Mouse (Mus musculus) lung, postnatal 36 days (tissue): ENCODE data around the gene Hsd17b11.
"Not testable (repeated sequence)": the region's sequence is repeated elsewhere in the genome, so short reads cannot be mapped to it uniquely, and the experiment has no call there.

Source experiments
- DNase-seq: peaks from one replicate; pipeline ENCODE4 v3.0.0; 2022; ENCODE audit warnings: mixed read lengths

Hsd17b11 gene

DNA sequence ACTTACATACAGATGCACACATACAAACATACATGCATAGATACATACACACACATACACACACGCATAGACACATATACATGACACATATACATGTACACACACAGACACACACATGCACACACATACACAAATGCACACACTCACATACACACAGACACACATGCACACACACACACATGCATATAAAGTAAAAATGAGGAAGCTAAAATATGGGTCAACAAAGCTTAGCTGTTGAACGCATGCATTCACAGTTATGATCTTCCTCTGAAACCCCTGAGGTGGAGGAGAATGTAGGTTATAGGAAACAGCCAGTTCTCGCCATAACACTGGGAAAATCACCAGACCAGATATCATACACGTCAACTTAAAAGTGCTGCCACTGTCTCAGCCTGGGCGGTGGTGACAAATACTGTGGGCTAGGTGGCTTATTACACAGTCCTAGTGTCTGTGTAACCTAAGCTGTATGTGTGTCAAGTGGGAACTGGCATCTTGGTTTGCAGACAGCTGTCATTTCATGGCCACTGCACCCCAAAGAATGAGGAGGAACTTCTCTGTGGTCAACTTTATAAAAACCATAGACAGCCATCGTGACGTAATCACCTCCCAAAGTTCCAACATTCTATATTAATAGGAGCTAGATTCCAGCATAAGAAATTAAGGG is 43.7 kb downstream of the Hsd17b11 start:
- DNase-seq = no peak

DNA sequence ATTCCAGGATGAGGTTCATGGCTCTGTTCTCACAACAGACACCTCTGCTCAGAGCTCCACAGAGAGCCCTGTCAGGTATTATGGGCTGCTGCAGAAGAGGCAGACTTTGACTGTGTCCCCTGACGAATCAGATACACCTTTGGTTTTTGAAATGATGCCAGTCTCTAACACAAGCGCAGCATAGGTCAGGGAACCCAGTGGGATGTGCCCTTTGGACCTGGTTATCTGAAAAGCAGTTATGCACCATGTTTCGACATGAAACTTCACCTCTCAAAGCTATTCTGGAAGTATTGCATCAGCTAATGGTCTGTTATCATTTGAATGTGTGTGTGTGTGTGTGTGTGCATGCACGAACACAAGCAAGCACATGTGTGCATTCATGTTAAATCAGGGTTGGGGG is 44.4 kb downstream of the Hsd17b11 start, which contains the start of gene Hsd17b13:
Gene Hsd17b13, minus strand, starts transcription at position 114 of the 400 bp plus-strand sequence.
- DNase-seq = no peak

DNA sequence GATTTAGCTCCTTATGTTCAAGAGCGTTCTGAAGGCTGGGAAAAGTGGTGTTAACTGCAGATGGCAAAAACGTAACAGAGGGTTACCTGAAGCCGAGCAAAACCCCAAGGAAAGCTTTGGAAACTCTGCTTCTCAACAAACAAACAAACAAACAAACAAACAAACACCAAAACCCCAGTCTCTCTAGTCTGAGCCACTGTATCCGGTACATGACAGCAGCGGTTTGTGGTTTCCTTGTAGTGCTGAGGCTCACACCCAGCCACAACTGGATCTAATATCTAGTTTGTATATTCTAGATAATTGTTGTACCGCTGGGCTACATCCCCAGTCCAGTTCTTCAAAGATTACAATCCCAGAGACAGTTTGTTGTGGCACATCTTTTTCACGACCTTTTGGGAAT is 46.0 kb downstream of the Hsd17b11 start:
- DNase-seq = no peak

DNA sequence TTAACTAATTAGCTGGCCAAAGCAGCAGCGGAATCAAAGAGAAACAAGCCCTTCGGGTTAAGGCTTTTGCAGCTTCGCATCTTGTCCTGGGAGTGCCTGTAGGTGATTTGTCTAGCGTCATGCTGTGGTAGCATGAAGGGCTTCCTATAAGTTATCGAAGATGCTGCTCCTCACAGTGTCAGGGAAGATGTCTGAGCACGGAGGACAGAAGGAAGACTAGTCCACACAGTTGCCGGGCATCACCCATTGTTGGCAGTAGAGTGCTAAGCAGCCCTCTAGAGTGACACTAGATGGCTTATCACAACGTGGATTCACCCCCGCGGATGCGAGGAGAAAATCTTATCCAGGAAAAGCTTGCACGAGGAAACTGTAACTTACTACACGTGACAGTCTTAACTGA is 48.9 kb downstream of the Hsd17b11 start:
- no peak for DNase-seq

DNA sequence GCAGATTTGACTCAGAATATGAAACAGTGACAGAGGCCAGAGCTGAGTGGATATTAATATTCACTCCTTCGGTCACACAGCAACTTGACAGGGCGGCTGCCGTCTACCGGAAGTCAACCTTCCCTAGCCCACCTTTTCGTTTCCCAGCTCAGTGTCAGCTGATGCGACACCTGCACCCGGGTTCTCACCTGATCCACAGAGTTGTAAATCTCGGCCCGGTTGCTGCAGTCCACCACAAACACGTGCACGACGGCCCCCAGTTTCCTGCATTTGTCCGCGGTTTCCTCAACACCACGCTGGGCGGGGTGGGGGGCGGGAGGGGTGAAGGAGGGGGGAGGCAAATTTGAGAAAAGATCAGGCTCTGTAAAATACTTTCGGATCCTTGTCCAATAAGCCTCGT is 49.3 kb downstream of the Hsd17b11 start:
- DNase-seq = no peak

DNA sequence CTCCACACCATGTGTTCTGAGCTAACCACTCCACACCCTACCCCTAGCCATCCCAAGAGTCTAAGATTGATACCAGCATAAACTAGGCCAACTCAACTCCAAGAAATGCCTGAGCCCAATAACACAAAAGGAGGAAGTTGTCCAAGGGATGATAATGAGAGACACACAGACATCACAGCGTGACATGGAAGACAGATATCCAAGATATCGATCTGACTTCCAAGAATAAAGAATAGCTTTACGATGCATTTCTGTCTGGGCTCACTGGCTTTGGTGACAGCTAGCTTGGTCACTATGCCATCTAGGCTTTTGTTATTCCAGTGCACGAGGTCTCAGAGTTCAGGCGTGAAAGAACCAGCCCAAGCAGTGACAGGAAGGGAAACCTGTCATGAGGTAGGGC is 50.7 kb downstream of the Hsd17b11 start:
- DNase-seq = no peak

DNA sequence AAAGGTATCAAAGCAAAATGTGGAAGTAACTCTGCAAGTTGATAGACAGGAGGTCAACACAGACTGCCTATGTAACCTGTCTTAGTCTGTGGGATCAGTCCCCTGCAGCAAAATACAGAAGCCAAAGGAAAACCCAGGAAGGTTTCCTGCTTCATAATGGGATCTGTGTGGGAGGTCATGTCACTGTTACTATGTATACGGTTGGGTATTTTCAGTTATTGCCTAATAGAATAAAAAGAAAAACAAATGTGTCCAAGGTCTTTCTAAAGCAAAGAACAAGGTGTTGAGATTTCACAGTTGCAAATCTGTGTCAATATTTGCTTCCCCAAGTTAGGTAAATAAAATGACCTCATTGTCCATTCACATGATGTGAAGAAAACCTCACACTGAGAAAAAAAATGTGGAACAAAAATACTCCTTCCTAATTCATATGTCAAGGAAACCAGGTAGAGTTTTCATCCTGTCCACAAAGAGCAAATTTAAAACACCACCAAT is 58.7 kb downstream of the Hsd17b11 start:
- DNase-seq = no peak

DNA sequence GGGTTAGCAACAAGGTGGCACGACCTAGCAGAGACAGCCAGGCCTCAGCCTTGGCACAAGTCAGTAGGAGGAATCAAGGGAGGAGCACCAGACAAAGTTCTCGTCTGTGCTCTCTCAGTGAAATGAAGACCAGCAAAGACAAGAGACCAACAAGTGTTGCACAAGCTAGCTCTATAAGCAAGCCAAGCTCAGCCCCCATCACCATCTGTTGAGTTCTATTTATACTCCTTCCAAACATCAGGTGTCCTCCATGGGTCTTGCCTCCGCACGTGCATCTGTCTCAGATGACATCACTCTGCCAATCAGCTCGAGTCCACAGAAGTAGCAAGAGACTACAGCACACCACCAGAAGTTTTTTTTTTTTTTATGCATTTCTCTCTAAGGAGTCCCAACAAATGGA is 67.1 kb downstream of the Hsd17b11 start:
- DNase-seq = no peak

DNA sequence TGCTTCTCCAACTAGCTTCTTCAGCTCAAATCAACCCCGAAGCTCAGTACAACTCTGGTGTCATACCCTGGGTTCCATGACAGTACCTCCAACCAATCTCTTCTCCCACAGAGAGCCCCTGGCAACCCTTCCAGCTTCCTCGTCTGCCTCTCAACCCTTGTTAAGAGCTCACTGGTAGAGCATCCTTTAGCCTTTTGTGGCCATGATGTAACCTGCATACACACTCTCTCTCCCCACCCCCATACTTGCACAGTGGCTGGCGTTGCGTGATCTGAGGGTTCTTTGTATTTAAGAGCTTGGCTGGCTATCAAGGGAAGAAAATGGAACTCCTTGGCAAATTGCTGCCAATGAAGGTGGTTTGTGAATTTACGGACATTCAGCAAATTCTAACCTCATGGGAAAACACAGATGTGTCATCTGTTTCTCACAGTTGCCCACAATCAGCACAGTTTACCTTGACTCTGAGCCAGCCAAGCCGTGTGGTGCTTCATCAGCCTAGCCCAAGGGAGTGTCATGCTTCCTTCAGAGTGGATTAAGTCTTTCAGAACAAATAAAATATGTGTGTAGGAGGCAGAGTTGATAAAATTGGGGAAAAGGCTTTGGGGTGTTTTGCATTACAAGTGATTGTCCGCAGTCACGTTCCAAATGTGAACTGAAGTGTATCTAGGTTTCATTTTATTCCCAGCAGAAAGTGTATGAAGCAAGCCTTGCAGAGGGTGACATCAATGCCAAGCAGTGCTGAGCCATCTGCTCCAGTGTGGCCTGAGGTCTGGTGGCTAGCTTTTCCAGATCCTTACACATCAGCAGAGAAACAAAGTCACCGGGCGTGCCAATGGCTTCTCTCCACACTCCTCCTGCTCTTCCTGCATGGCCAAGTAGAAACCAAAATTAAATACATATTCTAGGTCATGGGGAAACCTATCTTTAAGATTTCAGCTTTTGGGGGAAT is 68.3 kb downstream of the Hsd17b11 start:
- DNase-seq = no peak

DNA sequence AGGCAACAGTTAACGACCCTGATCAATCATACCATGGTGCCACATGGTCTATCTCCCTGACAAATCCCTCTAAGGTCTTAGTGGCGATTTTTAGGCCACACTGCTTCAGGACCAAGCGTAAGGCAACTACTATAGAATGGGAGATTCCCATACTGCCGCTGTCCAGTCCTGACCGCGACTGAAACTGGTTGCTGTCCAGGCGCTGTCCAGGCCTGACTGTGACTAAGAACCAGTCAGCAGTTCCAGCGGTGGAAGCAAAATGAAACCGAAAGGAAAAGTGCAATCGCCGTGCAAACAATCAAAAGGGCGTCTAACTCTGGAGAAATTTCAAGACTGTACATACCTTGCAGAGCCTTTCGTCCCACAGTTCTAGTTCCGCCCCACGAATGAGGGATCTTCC is 71.6 kb downstream of the Hsd17b11 start:
- not testable (repeated sequence) for DNase-seq

DNA sequence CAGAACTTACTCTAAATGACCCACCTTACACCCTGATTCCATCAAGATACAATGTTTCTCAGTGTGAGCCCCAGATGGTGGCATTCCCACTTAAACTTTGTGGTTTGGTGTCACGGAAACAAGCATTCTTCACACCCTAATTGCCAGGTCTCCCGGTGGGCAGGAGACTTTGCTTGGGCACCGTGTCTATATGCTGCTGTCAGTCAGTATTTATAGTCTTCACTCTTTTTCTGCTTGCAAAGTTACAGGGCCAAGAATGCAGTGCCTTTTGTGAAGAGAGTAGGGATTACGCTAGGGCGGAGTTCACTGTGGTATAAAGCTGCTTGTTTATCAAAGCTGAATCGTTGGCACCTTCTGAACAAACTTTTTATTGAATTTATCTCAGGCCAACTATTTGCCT is 78.5 kb downstream of the Hsd17b11 start:
- no peak for DNase-seq

DNA sequence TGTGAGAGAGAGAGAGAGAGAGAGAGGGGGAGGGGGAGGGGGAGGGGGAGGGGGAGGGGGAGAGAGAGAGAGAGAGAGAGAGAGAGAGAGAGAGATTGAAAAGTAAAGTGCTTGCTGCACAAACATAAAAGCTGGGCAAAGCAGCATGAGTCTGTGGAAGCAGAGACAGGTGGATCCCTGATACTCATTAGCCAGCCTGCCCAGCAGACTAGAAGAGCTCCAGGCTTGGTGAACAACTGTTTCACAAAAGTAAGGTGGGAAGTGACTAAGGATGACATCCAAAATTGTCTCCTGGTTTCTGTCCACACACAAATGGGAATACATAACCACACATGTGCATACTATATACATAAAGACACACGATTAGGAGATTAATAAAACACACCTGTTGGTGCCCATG is 81.9 kb downstream of the Hsd17b11 start:
- no peak for DNase-seq
